Mouse (Mus musculus): ENCODE data around the gene Fbxo31. TPM values are rescaled to one million over a fixed set of nuclear protein-coding genes. Genes with fewer than 3 reads are reported as not detected.

Gene Fbxo31
- polyA plus RNA-seq, 1 experiment from 2014 or later = 13.9 TPM

DNA sequence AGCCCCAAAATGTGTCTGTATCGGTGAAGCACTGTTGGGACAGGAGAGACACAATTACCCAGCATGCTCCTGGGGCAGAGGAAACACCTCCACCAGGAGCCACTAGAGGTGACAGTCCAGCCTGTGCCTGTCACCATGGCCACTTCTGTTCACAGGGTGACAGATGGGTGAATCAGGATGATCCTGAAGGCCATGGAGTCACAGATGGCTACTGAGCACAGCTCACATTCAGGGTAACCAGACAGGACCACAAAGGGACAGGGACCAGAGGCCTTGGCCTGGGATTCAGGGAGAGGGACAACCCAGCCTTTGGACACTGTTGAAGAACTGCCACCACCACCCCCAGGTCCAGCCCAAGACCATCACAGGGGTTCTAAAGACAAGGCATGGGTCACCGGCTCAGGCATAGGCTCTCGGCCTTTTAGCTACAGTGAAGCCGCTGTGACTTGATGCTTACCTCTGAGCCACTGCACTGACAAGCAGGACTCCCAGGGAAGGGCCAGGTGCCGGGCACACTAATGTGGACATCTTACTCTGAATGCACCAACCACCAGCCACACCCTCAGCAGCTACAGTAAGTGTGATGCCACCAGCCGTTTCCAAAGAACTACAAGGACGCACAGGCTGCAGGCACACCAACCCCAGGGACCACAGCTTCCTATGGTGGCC is 18.0 kb downstream of the Fbxo31 start:
- peaks cover 6% of the 10 kb centered on the region for H3K4me1 ChIP-seq
- H3K4me3 ChIP-seq = no peak overlapping the region
- no peak overlapping the region for H3K27ac ChIP-seq (replicated peaks)
- H3K27me3 ChIP-seq (replicated peaks; ENCODE audit: low read depth, poor library complexity, severe bottlenecking) = no peaks in the 10 kb centered on the region
- DNase-seq (ENCODE audit: low spot score) = no peak
- 89% methylated on average over 7 of the region's 7 CpGs for WGBS
- H3K9me3 ChIP-seq = no peaks in the 10 kb centered on the region
- peaks cover 71% of the 10 kb centered on the region for H3K36me3 ChIP-seq (replicated peaks)

DNA sequence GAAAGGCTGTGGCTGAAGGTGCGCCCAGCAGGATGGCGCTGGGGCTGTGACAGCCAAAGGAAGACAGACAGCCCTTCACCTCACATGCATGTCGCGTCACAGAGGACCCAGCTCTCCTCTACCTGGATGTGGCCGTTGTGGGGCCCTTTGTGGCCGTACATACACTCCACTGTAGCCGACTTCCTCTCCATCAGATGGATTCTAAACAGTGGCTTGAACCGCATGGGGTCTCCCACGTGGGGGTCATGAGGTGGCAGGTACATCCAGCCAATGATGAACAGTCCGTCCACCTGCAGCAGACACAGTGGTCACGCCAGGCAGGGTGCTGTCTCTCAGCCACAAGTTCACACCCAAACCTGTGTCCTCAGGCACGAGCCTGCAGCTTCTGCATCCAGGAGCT is 18.8 kb downstream of the Fbxo31 start:
- 90% methylated on average over 12 of the region's 12 CpGs for WGBS
- H3K9me3 ChIP-seq = no peaks in the 10 kb centered on the region
- no peaks in the 10 kb centered on the region for H3K27me3 ChIP-seq (replicated peaks; ENCODE audit: low read depth, poor library complexity, severe bottlenecking)
- no peak overlapping the region for H3K27ac ChIP-seq (replicated peaks)
- no peak for DNase-seq (ENCODE audit: low spot score)
- H3K36me3 ChIP-seq (replicated peaks) = peaks cover 71% of the 10 kb centered on the region
- H3K4me3 ChIP-seq = no peak overlapping the region
- H3K4me1 ChIP-seq = peaks cover 6% of the 10 kb centered on the region

DNA sequence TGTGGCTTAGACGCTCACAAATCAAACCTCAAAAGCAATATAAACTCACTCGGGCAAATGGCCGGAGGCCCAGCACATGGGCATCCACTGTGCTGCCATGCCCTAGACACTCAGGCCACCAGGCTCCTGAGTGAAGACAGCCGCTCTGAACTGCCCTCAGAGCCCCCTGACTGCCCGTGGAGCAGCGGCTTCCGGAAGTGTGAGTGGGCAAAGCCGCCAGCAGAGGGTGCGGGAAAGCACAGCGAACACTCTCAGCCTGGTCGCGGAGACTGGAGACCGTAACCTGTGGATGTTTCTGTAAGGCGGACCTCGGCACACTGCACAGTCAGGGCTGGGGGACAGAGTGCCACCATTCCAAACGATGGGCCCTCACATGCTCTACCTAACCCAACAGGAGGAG is 20.1 kb downstream of the Fbxo31 start:
- 91% methylated on average over 16 of the region's 16 CpGs for WGBS
- no peak for DNase-seq (ENCODE audit: low spot score)
- Histone ChIP-seq H3K4me3 (no peak overlapping the region), H3K9me3 (no peaks in the 10 kb centered on the region), H3K27ac (replicated peaks) (no peak overlapping the region), H3K36me3 (replicated peaks) (peaks cover 72% of the 10 kb centered on the region), H3K27me3 (replicated peaks; ENCODE audit: low read depth, poor library complexity, severe bottlenecking) (no peaks in the 10 kb centered on the region), H3K4me1 (peaks cover 6% of the 10 kb centered on the region)

DNA sequence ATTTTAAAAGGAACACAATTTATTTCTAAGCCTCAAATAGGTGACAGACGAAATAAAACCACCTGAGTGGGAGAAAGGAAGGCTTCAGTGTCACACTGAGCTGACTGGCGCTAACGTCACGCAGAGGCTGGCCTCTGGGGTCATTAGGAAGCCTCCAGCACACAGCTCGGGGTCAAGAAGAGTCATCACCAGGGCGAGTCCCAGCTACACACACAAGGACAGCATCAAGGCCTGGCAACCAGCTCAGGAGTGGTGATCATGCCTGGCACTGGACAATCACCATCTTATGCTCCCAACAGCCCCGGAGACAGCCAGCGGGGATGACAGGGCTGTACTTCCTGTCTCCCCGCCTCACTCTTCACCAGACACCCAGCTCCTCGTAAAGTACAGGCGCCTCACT is 20.9 kb downstream of the Fbxo31 start:
- no peak for DNase-seq (ENCODE audit: low spot score)
- peaks cover 74% of the 10 kb centered on the region for H3K36me3 ChIP-seq (replicated peaks)

DNA sequence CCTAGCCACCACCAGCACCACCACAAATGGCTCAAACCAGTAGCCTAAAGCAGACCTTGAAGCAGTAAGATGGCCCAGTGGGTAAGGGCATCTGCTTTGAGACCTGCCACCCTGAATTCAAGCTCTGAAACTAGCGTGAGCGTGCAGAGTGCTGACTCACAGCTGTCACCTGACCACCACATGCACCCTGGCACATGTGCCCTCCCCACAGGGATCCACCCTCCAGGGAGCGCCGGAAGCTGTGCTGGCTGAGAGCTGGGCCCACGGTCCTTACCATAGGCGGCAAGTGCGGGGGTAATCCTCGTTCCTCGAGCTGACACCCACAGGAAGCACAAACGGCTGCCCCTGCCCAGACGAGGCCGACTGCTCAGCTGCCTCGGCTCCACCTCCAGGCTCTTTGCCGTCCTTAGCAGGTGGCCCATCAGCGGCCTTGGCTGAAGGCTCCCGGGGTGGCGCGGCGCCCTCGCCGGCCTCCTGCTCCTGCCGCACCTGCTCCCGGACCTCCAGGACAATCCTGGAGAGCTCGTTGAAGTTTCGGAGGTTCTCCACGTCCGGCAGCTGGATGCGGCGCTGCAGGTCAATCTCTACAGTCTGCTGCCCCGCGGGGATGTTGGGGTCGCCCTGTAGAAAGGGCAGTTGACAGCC is 24.7 kb downstream of the Fbxo31 start:
- Histone ChIP-seq H3K27ac (replicated peaks) (no peak overlapping the region), H3K4me1 (peaks cover 7% of the 10 kb centered on the region; the same call in 1 of the 2 replicates), H3K9me3 (no peaks in the 10 kb centered on the region), H3K27me3 (replicated peaks; ENCODE audit: low read depth, poor library complexity, severe bottlenecking) (no peaks in the 10 kb centered on the region), H3K4me3 (no peak overlapping the region), H3K36me3 (replicated peaks) (peaks cover 88% of the 10 kb centered on the region)
- DNase-seq (ENCODE audit: low spot score) = no peak
- 95% methylated on average over 32 of the region's 32 CpGs for WGBS

More for the DNA sequence above, 20.9 kb downstream of the Fbxo31 start:
- WGBS = 89% methylated on average over 11 of the region's 11 CpGs
- no peak overlapping the region for H3K27ac ChIP-seq (replicated peaks)
- H3K4me1 ChIP-seq = peaks cover 1% of the 10 kb centered on the region; the same call in 1 of the 2 replicates
- no peaks in the 10 kb centered on the region for H3K9me3 ChIP-seq
- no peaks in the 10 kb centered on the region for H3K27me3 ChIP-seq (replicated peaks; ENCODE audit: low read depth, poor library complexity, severe bottlenecking)
- no peak overlapping the region for H3K4me3 ChIP-seq

DNA sequence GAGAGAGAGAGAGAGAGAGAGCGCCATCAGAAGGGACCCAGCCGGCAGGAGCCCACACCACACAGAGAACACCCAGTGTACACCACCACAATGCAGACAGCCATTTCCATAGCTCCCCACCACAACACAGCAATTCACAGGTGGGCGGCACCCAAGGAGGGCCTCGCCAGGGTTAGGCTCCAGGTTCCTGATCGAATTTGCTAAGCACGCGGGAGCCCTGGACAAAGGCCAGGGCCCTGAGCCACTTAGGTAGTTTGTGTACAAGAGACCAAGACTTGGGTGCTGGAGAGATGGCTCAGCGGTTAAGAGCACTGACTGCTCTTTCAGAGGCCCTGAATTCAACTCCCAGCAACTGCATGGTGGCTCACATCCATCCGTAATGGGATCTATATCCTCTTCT is 26.1 kb downstream of the Fbxo31 start:
- H3K36me3 ChIP-seq (replicated peaks) = peaks cover 74% of the 10 kb centered on the region

DNA sequence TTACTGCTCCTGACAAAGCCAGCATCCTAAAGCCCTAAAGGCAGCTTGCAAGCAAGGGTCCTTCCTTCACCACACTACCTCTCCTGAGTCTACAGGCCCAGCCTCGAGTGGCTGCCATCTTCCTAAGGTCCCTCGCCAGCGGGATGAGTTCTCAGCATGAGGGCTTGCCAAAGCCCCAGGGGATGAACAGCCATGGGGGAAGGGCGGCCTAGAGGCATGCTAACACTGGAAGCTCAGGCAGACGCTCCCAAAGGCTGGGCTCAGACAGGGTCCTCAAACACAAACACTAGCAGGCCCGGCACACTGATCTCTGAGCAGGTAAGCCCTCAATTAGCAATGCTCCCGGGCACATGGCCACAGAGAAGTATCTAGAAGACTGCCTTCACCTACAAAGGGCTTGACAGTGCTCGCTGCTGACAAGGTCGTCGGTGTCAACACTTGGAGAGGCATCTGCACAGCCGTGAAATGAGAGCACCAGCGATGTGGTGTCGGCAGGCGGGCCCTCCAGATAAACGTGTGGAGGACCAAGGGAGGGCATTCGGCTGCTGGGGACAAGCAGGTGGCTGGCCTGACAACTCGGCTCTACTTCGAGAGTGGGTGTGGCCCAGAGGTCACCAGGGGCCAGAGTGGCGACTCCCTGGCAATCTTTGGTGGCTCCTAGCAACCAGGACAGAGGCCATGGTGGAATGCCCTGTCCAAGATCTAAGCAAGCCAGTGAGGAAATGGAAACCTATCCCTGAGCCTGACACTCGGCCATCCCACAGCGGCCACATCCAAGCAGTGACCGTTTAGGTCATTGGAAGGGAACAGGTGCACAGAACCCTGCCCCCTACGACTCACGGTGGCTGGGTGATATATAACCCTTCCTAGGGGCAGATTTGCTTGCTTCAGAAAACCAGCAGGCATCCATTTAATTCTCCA is 27.3 kb downstream of the Fbxo31 start:
- peaks cover 7% of the 10 kb centered on the region; the same call in 1 of the 2 replicates for H3K4me1 ChIP-seq

More for the DNA sequence above, 26.1 kb downstream of the Fbxo31 start:
- no peak for DNase-seq (ENCODE audit: low spot score)
- no peaks in the 10 kb centered on the region for H3K9me3 ChIP-seq
- H3K27me3 ChIP-seq (replicated peaks; ENCODE audit: low read depth, poor library complexity, severe bottlenecking) = no peaks in the 10 kb centered on the region
- H3K4me3 ChIP-seq = no peak overlapping the region
- no peak overlapping the region for H3K27ac ChIP-seq (replicated peaks)
- peaks cover 7% of the 10 kb centered on the region; the same call in 1 of the 2 replicates for H3K4me1 ChIP-seq
- WGBS = 92% methylated on average over 9 of the region's 9 CpGs

DNA sequence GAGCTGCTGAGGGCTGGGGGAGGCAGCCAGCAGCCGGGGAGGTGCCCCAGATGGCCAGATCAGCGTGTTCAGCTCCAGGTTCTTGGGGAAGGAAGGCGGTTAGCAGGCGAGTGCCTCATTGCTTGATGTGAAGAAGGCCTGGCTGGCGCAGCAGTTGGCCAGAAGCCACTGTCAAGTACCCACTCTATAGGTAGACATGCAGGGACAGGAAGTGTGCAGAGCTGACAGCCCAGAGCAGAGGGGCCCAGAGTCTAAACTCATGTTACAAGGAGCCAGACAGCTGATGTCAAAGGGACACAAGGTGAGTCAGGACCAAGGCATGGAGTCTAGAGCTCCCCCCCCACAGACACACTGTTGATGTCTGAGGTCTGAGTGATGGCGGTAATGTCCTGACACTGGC is 28.6 kb downstream of the Fbxo31 start:
- H3K36me3 ChIP-seq (replicated peaks) = peaks cover 58% of the 10 kb centered on the region
- no peak for DNase-seq (ENCODE audit: low spot score)
- H3K4me3 ChIP-seq = no peak overlapping the region
- no peak overlapping the region for H3K27ac ChIP-seq (replicated peaks)
- 91% methylated on average over 6 of the region's 6 CpGs for WGBS
- H3K9me3 ChIP-seq = no peaks in the 10 kb centered on the region
- H3K4me1 ChIP-seq = peaks cover 7% of the 10 kb centered on the region; the same call in 1 of the 2 replicates
- 0 out of 2 replicates have a peak, but pooled peaks cover 4% of the 10 kb centered on the region for H3K27me3 ChIP-seq (replicated peaks; ENCODE audit: low read depth, poor library complexity, severe bottlenecking)

More for the DNA sequence above, 27.3 kb downstream of the Fbxo31 start:
- 77% methylated on average over 24 of the region's 24 CpGs for WGBS
- H3K9me3 ChIP-seq = no peaks in the 10 kb centered on the region
- H3K27me3 ChIP-seq (replicated peaks; ENCODE audit: low read depth, poor library complexity, severe bottlenecking) = no peaks in the 10 kb centered on the region
- no peak for DNase-seq (ENCODE audit: low spot score)
- no peak overlapping the region for H3K4me3 ChIP-seq
- peaks cover 70% of the 10 kb centered on the region for H3K36me3 ChIP-seq (replicated peaks)
- H3K27ac ChIP-seq (replicated peaks) = no peak overlapping the region

DNA sequence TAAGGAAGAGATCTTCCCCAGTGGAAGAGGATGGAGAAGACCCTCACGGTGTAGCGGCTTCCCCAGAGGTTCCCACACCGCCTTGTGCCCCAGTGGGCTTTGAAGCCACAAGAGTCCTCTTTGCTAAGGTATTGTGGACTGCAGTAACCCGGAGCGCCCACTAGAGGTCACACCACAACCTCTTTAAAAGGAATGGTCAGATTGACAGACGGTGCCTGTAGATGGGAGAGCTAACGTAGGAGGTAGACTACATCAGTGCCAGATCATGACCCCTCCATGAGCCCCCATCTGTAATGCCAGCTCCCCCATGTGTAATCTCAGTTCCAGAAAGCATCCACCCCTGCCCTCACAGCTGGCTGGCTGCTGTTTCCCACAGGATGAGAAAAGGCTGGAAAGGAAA is 31.5 kb downstream of the Fbxo31 start:
- peaks cover 11% of the 10 kb centered on the region; the same call in 1 of the 2 replicates for H3K4me1 ChIP-seq
- H3K36me3 ChIP-seq (replicated peaks) = peaks cover 29% of the 10 kb centered on the region
- peak; percentile 82 for DNase-seq (ENCODE audit: low spot score)
- 13% methylated on average over 7 of the region's 7 CpGs for WGBS
- no peak overlapping the region for H3K27ac ChIP-seq (replicated peaks)
- H3K9me3 ChIP-seq = 0 out of 2 replicates have a peak, but pooled peaks cover 6% of the 10 kb centered on the region
- no peak overlapping the region for H3K4me3 ChIP-seq
- 0 out of 2 replicates have a peak, but pooled peaks cover 9% of the 10 kb centered on the region for H3K27me3 ChIP-seq (replicated peaks; ENCODE audit: low read depth, poor library complexity, severe bottlenecking)

DNA sequence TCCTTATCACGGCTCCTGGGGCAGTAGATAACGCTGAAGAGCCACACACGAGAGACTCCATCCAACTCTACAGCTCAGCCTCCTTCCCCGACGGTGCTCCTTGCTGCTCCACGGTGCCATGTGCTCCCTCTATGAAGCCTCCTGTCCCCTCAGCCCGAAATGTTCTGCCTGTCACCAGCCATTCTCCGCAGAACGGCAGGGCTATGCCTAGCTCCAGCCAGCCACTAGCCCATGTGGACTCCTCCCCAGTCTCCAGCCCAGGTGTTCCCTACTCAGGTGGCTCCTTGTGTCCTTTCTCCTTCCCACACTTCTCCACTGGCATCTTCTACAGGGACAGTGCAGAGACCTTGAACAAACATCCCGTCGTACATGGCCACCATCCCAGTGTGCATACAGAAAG is 33.7 kb downstream of the Fbxo31 start:
- Histone ChIP-seq H3K4me1 (0 out of 2 replicates have a peak, but pooled peaks cover 4% of the 10 kb centered on the region), H3K4me3 (no peak overlapping the region), H3K36me3 (replicated peaks) (peaks cover 7% of the 10 kb centered on the region), H3K27me3 (replicated peaks; ENCODE audit: low read depth, poor library complexity, severe bottlenecking) (0 out of 2 replicates have a peak, but pooled peaks cover 9% of the 10 kb centered on the region), H3K27ac (replicated peaks) (no peak overlapping the region), H3K9me3 (peaks cover 11% of the 10 kb centered on the region; the same call in 1 of the 2 replicates)
- WGBS = 78% methylated on average over 11 of the region's 11 CpGs
- DNase-seq (ENCODE audit: low spot score) = no peak

DNA sequence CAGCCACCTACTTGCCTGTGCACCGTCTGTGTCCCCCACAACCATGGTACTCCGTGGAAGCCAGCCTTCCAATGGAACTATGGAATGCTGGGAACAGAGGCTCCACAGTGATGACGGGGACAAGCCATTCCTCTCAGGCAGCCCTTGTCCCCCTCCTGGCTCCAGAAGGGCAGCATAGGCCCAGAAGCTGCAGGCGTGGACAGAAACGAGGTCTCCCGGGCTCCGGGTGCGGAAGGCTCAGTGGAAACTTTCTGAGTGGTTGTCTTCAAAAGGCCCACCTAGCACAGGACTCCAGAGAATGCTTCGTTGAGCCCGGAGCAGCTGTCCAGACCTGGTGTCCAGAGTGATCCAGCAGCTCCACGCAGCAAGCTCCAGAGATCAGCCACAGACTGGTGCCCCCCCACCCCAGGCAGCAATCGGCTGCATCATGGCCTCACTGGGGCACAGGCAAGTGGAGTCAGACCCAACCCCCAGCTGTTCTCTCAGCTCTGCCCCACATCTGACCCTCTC is 34.3 kb downstream of the Fbxo31 start, which contains the start of gene 1700018B08Rik:
Gene 1700018B08Rik (minus strand): TSS at position 45 of the 510 bp plus-strand sequence.
- WGBS = 88% methylated on average over 12 of the region's 12 CpGs
- no peak for DNase-seq (ENCODE audit: low spot score)
- peaks cover 11% of the 10 kb centered on the region; the same call in 1 of the 2 replicates for H3K9me3 ChIP-seq

DNA sequence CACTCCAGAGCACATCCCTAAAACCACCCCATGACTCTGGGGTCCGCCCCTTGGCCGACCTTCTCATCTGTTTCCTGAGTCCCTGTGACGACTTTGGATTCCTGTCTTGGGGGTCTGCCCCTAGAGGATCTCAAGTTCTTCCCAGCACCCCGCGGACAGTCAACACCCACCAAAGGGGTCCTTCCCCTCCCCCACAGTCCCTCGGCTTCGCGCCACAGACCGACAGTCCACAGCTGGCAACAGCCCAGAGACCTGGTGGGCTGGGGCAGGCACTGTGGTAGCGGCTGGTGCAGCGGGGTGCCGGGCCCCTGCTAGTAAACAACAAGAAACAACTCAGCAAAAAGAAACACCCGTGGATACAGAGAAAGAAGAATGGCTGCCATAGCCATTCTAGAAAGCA is 35.7 kb downstream of the Fbxo31 start:
- Histone ChIP-seq H3K4me1 (0 out of 2 replicates have a peak, but pooled peaks cover 4% of the 10 kb centered on the region), H3K27me3 (replicated peaks; ENCODE audit: low read depth, poor library complexity, severe bottlenecking) (0 out of 2 replicates have a peak, but pooled peaks cover 9% of the 10 kb centered on the region), H3K9me3 (peaks cover 11% of the 10 kb centered on the region; the same call in 1 of the 2 replicates), H3K36me3 (replicated peaks) (no peaks in the 10 kb centered on the region), H3K27ac (replicated peaks) (no peak overlapping the region), H3K4me3 (no peak overlapping the region)
- 77% methylated on average over 13 of the region's 13 CpGs for WGBS
- DNase-seq (ENCODE audit: low spot score) = no peak

More for the DNA sequence above, 34.3 kb downstream of the Fbxo31 start, which contains the start of gene 1700018B08Rik:
- no peak within 1 kb of the TSS for H3K4me3 ChIP-seq
- 0 out of 2 replicates have a peak, but pooled peaks cover 4% of the 10 kb centered on the region for H3K4me1 ChIP-seq
- peaks cover under 1% of the 10 kb centered on the region for H3K36me3 ChIP-seq (replicated peaks)
- H3K27ac ChIP-seq (replicated peaks) = no peak within 1 kb of the TSS
- 0 out of 2 replicates have a peak, but pooled peaks cover 9% of the 10 kb centered on the region for H3K27me3 ChIP-seq (replicated peaks; ENCODE audit: low read depth, poor library complexity, severe bottlenecking)
